Mouse (Mus musculus) kidney, postnatal 14 days (tissue): ENCODE results near the gene Nes.

Experiments used
- DNase-seq: peaks from one replicate; pipeline ENCODE4 v3.0.0; 2022; ENCODE audit warnings: mixed read lengths

Gene Nes

GRCm38 (mm10) chr3:87984094-87984493 is 13.2 kb downstream of the Nes start:
- no peak for DNase-seq

GRCm38 (mm10) chr3:87985505-87986320 is 14.8 kb downstream of the Nes start:
- DNase-seq = peak; percentile 50

- DNase-seq = peak; percentile 95
Observed at GRCm38 (mm10) chr3:87986868-87987267, 16.0 kb downstream of the Nes start.

- peak; percentile 49 for DNase-seq
Observed at GRCm38 (mm10) chr3:87987633-87988032, 16.8 kb downstream of the Nes start.

- DNase-seq = no peak
Observed at GRCm38 (mm10) chr3:87988068-87988467, 17.2 kb downstream of the Nes start.

GRCm38 (mm10) chr3:87989935-87990334 is 19.1 kb downstream of the Nes start:
- no peak for DNase-seq

GRCm38 (mm10) chr3:87993436-87993835 is 22.6 kb downstream of the Nes start:
- peak; percentile 42 for DNase-seq

GRCm38 (mm10) chr3:87995331-87995730 is 24.5 kb downstream of the Nes start:
- no peak for DNase-seq

- DNase-seq = no peak
Observed at GRCm38 (mm10) chr3:87996401-87996800, 25.5 kb downstream of the Nes start.

- peak; percentile 50 for DNase-seq
Observed at GRCm38 (mm10) chr3:87996971-87997614, 26.2 kb downstream of the Nes start.

- DNase-seq = no peak
Observed at GRCm38 (mm10) chr3:87998747-87999146, 27.9 kb downstream of the Nes start.

GRCm38 (mm10) chr3:87999243-87999895 is 28.5 kb downstream of the Nes start:
- DNase-seq = no peak

- no peak for DNase-seq
Observed at GRCm38 (mm10) chr3:88000181-88000580, 29.3 kb downstream of the Nes start, which contains the start of gene Bcan. TSS of gene Bcan (minus strand) at chr3:88000230.

GRCm38 (mm10) chr3:88000816-88001595 is 30.1 kb downstream of the Nes start:
- DNase-seq = no peak

GRCm38 (mm10) chr3:88002291-88002976 is 31.6 kb downstream of the Nes start:
- no peak for DNase-seq

GRCm38 (mm10) chr3:88005822-88006786 is 35.2 kb downstream of the Nes start:
- DNase-seq = no peak

- peak; percentile 31 for DNase-seq
Observed at GRCm38 (mm10) chr3:88010634-88011265, 39.9 kb downstream of the Nes start.

GRCm38 (mm10) chr3:88022322-88023191 is 51.7 kb downstream of the Nes start:
- DNase-seq = peak; percentile 96
